Mouse (Mus musculus) embryonic facial prominence, embryonic 15.5 days (tissue): Measurements from ENCODE around the gene Neurl1a. TPM values are rescaled to one million over a fixed set of nuclear protein-coding genes. Genes with fewer than 3 reads are reported as not detected.

ENCODE experiments used
- ATAC-seq: fragments of 200-750 bp; cut with Nextera tagmentation; 2 replicates; pipeline ENCODE4 v1.8.0; 2017; ENCODE audit warnings: low read depth, moderate TSS enrichment; ENCODE audit not compliant: insufficient number of reproducible peaks, low FRiP score, low TSS enrichment
- H3K27ac ChIP-seq: fragments of 300-500 bp; sonication (generic); replicated peaks from 2 replicates; pipeline ENCODE4 v1.5.1; 2015; ENCODE audit warnings: mild to moderate bottlenecking, inconsistent platforms
- H3K27me3 ChIP-seq: fragments of 300-500 bp; sonication (generic); 2 replicates; pipeline ENCODE4 v1.6.1; 2015; ENCODE audit warnings: inconsistent platforms
- H3K36me3 ChIP-seq: fragments of 300-500 bp; sonication (generic); 2 replicates; pipeline ENCODE4 v1.6.1; 2015; ENCODE audit warnings: mild to moderate bottlenecking, inconsistent platforms
- H3K4me1 ChIP-seq: fragments of 300-500 bp; sonication (generic); 2 replicates; pipeline ENCODE4 v1.6.1; 2015; ENCODE audit warnings: inconsistent platforms
- H3K4me2 ChIP-seq: fragments of 300-500 bp; sonication (generic); replicated peaks from 2 replicates; pipeline ENCODE4 v1.6.1; 2015; ENCODE audit warnings: mild to moderate bottlenecking, inconsistent platforms
- H3K4me3 ChIP-seq: fragments of 300-500 bp; sonication (generic); replicated peaks from 2 replicates; pipeline ENCODE4 v1.5.1; 2015; ENCODE audit warnings: mild to moderate bottlenecking, inconsistent platforms
- H3K9ac ChIP-seq: fragments of 300-500 bp; sonication (generic); 2 replicates; pipeline ENCODE4 v1.6.1; 2015; ENCODE audit warnings: inconsistent platforms
- H3K9me3 ChIP-seq: fragments of 300-500 bp; sonication (generic); replicated peaks from 2 replicates; pipeline ENCODE4 v1.6.1; 2016; ENCODE audit warnings: inconsistent platforms
- WGBS: fragments of 180-500 bp; shearing (Covaris S2); methylation state at CpG from one replicate; pipeline ENCODE4 v1.1.7; 2015; 5-methylcytosine and 5-hydroxymethylcytosine counted together
- polyA plus RNA-seq: library from polyadenylated mRNA; unstranded; fragments of >200 nt; fragmentation: Nextera tagmentation; extraction: Ambion mirVana; gene quantifications from 2 replicates; pipeline ENCODE4 v1.2.1, GENCODE M21; 2015

Neurl1a gene
- polyA plus RNA-seq, 1 experiment from 2014 or later = 9.0 TPM

DNA sequence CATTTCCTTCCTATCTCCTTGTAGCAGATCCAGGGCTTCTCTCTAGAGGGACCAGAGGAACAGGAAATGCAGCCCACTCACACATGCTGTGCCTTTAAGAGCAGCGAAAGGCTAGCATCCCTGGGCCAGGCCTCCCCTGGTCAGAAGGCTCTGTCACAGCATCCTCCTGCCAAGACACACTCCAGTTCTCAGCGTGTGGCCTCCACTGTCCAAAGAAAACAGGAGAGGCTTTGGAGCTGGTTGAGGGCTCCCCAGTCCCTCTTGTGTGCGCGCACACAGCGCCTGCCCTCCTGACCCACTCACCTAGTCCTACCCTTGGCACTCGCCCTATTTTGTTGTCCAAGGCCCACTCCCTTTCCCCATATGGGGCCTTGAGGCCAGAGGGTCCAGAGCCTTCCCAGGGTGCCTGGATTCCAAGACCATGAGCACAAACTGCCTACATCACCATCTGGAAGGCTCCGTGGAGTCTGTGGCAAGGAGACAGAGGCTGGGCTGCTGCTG lies 113.9 kb downstream of the Neurl1a start:
- H3K27ac ChIP-seq = peak overlapping the region; percentile 82
- ATAC-seq = no peak
- 42% methylated on average over 7 of the region's 7 CpGs for WGBS
- no peak overlapping the region; the same call in 1 of the 2 replicates for H3K9ac ChIP-seq
- H3K4me3 ChIP-seq = no peak overlapping the region
- no peaks in the 10 kb centered on the region for H3K27me3 ChIP-seq
- H3K4me1 ChIP-seq = peaks cover 71% of the 10 kb centered on the region
- no peaks in the 10 kb centered on the region for H3K9me3 ChIP-seq
- peaks cover 30% of the 10 kb centered on the region for H3K36me3 ChIP-seq
- no peak overlapping the region for H3K4me2 ChIP-seq

DNA sequence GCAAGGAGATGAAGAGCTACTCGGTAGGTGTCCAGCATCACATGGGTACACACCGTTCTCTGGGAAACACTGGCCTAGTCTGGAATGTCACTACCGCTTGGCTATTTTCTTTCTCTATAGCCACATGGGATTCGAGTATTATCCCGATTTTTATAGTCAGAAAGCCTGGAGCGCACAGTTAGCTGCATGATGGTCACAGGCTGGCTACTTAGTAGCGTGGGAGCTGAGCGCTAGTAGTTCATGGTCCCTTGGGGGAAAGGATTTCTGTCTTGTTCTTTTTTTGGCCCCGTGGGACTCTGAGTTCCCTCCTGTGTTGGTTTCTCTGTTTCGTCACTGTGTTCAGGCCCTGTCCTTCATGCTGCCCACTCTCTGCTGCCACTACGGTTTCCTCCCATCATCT lies 119.5 kb downstream of the Neurl1a start:
- no peaks in the 10 kb centered on the region for H3K27me3 ChIP-seq
- peaks cover 73% of the 10 kb centered on the region for H3K4me1 ChIP-seq
- H3K9ac ChIP-seq = no peak overlapping the region
- peak overlapping the region; percentile 65; the same call in 1 of the 2 replicates for H3K27ac ChIP-seq
- no peak overlapping the region for H3K4me3 ChIP-seq
- no peaks in the 10 kb centered on the region for H3K9me3 ChIP-seq
- ATAC-seq = no peak
- H3K4me2 ChIP-seq = no peak overlapping the region
- WGBS = 75% methylated on average over 11 of the region's 11 CpGs
- H3K36me3 ChIP-seq = peaks cover 38% of the 10 kb centered on the region

DNA sequence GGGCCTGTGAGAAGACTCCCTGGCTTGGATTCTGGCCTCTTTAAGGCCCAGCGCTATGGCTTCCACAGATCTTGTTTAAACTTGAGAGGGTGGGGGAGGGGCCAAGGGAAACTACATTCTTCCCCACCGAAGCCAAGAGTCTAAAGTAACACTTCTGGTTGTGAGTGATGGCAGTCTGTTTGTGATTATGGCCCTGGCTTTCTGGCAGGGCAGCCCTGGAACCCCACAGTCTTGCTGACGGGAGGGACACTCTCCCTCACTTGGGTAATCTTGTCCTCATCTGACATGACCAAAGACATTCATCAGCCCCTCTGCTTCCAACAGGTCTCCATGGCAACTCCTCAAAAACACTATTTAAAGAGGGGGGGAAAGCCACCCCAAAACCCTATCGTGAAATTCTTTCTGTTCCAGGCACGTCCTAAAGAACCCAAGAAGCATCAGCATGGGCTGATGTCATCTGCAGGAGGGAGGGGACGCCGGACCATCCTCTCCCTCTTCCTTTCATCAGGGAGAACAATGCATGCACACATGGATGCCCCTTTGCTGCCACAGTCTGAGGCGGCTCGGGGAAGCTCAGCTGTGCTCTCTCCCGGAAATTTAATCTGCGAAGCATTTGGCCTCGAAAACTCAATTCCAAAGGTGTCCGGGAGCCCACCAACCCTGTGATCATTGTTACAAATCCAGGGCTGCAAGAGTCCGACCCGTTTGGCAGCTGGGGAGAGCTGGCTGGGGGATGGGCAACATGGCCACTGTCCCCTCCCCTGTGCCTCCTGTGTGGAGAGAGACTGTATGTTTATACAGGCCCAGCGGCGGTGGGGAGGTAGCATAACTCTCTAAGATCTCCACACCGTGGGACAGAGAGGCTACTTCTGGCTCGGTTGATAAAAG lies 122.9 kb downstream of the Neurl1a start:
- peaks cover 86% of the 10 kb centered on the region for H3K4me1 ChIP-seq
- H3K4me2 ChIP-seq = peak overlapping the region; percentile 24; the same call in 1 of the 2 replicates
- H3K27ac ChIP-seq = peak overlapping the region; percentile 82
- no peaks in the 10 kb centered on the region for H3K27me3 ChIP-seq
- H3K4me3 ChIP-seq = no peak overlapping the region
- peaks cover 52% of the 10 kb centered on the region for H3K36me3 ChIP-seq
- no peaks in the 10 kb centered on the region for H3K9me3 ChIP-seq
- peak; percentile 70 for ATAC-seq
- 4% methylated on average over 19 of the region's 19 CpGs for WGBS
- 0 out of 2 replicates have a peak overlapping the region, but pooled peaks have one; percentile 9 for H3K9ac ChIP-seq

DNA sequence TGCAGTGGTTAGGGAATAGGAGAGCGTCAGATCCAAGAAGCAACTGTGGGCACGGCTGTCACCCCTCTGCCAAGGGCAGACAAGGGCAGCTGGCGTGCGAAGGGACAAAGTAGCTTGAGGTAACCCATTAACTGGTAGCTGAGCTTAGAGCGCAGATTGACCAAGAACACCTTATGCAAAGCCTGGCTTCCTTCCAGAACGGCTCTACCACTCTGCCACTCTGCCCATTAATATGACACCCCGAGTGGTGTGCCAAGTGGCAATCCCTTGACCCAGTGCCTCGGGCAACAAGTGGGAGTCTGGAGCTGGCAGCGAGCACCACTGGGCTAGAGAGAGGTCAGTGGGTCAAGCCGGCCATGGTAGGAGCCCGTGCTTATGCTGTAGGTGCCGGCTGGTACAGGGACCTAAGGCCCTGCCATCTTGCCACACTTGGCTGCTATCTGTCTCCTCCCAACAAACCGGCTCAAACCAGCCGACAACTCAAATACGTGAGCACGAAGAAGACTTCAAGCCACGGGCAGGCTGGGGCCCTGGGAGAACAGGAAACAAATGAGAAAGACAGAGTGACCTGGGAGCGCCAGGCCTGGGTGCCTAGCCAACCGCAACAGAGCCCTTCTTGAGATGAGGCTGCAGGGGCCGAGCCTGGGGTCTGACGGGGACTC lies 123.7 kb downstream of the Neurl1a start:
- peaks cover 55% of the 10 kb centered on the region for H3K36me3 ChIP-seq
- H3K27me3 ChIP-seq = no peaks in the 10 kb centered on the region
- H3K9me3 ChIP-seq = no peaks in the 10 kb centered on the region
- H3K4me2 ChIP-seq = no peak overlapping the region
- ATAC-seq = no peak
- H3K27ac ChIP-seq = peak overlapping the region; percentile 82
- no peak overlapping the region for H3K4me3 ChIP-seq
- 0 out of 2 replicates have a peak overlapping the region, but pooled peaks have one; percentile 9 for H3K9ac ChIP-seq
- peaks cover 79% of the 10 kb centered on the region for H3K4me1 ChIP-seq
- WGBS = 48% methylated on average over 21 of the region's 21 CpGs

DNA sequence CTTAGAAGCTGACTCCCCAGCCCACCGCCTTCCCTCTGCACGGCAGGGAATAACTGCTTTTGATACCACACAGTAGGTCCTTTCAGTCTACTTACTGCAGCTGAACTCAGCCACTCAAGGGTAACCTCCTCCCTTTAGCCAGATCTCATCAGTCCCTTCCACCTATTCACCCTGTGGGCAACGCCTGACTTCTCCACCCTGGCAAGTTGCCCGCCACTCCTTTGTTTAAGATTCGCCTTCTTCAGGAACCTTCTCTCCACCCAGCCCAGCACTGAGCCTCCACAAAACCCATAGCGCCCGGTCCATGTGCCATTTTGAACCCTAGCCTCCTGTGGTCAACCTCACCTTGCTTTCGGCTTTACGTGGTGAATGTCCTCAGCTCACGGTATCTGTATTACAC lies 124.5 kb downstream of the Neurl1a start:
- no peak for ATAC-seq
- Histone ChIP-seq H3K27ac (peak overlapping the region; percentile 82), H3K4me1 (peaks cover 74% of the 10 kb centered on the region), H3K9me3 (no peaks in the 10 kb centered on the region), H3K36me3 (peaks cover 55% of the 10 kb centered on the region), H3K4me3 (no peak overlapping the region), H3K27me3 (no peaks in the 10 kb centered on the region), H3K9ac (no peak overlapping the region; the same call in 1 of the 2 replicates), H3K4me2 (no peak overlapping the region)
- WGBS = 82% methylated on average over 10 of the region's 10 CpGs

DNA sequence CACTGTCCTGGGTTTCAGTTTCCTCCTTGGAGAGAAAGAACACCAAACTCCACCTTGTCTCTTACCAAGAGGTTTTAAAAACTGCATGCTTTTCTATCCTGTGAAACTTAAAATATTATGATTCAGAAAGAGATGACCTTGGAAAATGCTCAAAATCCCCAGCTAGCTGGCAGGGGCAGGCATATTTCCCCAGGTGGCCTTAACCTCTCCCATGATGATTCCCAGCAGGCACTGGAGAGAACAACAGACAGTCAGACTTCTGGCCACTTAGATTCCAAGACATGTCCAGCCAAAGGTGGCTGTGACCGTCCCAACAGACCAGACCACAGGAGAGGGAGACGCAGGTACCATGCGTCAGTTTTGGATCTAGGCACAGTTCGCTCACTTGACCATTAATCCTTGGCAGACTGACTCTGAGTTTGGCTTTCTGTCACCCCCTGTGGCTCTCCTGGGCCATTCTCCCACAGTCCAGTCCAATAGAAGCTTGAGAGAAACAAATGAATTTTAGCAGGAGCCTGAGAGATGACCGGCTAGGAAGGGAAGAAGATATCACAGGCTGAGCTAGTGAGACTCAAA lies 125.6 kb downstream of the Neurl1a start:
- Histone ChIP-seq H3K4me3 (no peak overlapping the region), H3K9me3 (no peaks in the 10 kb centered on the region), H3K27ac (0 out of 2 replicates have a peak overlapping the region, but pooled peaks have one; percentile 13), H3K4me1 (peaks cover 64% of the 10 kb centered on the region), H3K4me2 (no peak overlapping the region), H3K9ac (no peak overlapping the region), H3K36me3 (peaks cover 51% of the 10 kb centered on the region), H3K27me3 (no peaks in the 10 kb centered on the region)
- 88% methylated on average over 5 of the region's 5 CpGs for WGBS
- no peak for ATAC-seq

DNA sequence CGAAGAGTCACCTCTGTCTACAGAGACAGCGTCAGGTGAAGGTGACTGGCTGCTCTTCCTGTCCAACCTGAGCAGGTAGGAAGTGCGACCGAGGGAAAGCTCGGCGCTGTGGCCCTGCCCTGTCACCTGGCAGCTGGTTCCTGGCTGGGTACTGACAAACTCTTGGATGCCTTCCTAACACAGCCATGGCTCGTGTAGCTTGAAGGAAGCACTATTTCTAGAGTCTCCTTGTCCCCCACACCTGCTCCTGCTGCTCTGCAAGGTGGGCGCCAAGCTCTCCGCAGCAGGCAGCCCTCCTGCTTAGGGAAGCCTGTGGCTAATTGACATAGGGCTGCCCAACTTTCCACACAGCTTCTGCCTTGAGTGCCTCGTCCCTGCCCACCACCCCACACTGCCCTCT lies 126.8 kb downstream of the Neurl1a start:
- Histone ChIP-seq H3K27ac (no peak overlapping the region), H3K4me3 (no peak overlapping the region), H3K4me1 (peaks cover 65% of the 10 kb centered on the region), H3K9ac (no peak overlapping the region), H3K36me3 (peaks cover 49% of the 10 kb centered on the region), H3K4me2 (no peak overlapping the region), H3K9me3 (no peaks in the 10 kb centered on the region), H3K27me3 (no peaks in the 10 kb centered on the region)
- ATAC-seq = no peak
- WGBS = 78% methylated on average over 10 of the region's 10 CpGs

DNA sequence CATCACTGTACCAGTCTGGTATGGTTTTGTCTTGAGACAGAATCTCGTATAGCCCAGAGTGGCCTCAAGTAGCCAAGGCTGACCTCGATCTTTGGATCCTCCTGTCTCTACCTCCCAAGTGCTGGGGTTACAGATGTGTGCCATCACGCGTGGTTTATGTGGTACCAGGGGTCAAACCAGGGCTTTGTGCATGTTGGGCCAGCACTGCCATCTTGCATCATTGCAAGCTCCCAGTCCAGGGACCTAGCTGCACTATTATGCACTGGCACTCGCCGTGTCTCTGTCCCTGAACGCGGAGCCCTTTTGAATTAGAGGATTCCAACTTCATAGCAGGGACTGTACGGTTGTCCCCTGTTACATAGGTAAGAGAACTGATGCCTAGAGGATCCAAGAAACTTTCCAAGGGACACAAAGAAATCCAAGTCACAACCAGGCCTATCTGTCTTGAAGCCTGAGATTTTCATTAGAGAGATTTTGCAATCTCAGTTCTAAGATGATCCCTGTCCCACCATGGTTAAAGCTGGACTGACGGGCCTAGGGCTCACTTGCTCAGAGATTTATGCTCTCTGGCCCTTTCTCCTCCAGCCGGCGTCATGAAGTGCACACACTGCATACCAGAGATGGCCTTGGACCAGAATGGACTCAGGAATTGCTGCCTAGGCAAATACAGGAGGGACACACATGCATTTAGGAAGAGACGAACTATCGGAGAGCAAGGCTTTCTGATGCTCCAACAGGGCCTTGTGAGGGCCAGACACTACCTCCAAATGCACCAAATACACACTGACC lies 127.7 kb downstream of the Neurl1a start:
- Histone ChIP-seq H3K4me2 (no peak overlapping the region), H3K4me3 (no peak overlapping the region), H3K27me3 (no peaks in the 10 kb centered on the region), H3K36me3 (peaks cover 57% of the 10 kb centered on the region), H3K4me1 (peaks cover 65% of the 10 kb centered on the region), H3K9me3 (no peaks in the 10 kb centered on the region), H3K9ac (no peak overlapping the region), H3K27ac (no peak overlapping the region)
- 85% methylated on average over 14 of the region's 14 CpGs for WGBS
- no peak for ATAC-seq

DNA sequence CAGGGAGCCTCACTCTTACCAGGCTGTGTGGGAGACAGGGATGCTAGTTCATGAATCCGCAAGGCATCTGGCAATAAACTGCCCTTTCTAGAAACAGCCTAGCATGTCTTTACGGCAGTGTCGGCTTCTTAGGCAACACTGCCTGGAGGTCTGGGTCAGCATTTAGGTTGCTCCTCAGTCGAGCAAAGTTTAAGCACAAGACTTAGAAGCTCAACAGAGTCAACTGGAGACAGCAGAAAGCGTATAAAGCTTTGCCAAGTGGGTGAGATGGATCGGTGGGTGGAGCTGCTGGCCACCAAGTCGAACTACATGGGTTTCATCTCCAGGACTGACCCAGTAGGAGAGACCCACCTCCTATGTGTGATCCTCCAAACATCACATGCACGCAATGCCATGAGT lies 128.3 kb downstream of the Neurl1a start:
- Histone ChIP-seq H3K27me3 (no peaks in the 10 kb centered on the region), H3K9me3 (no peaks in the 10 kb centered on the region), H3K4me1 (peaks cover 65% of the 10 kb centered on the region), H3K4me3 (no peak overlapping the region), H3K36me3 (peaks cover 58% of the 10 kb centered on the region), H3K9ac (no peak overlapping the region), H3K27ac (no peak overlapping the region), H3K4me2 (no peak overlapping the region)
- WGBS = 82% methylated on average over 8 of the region's 8 CpGs
- no peak for ATAC-seq
